Mouse (Mus musculus) embryonic facial prominence, embryonic 14.5 days (tissue): ENCODE results near the gene Spatc1l. TPM values are rescaled to one million over a fixed set of nuclear protein-coding genes. Genes with fewer than 3 reads are reported as not detected.
A peak's percentile ranks its signal among the peaks of the same experiment; 100 is the strongest.

ENCODE experiments used
- ATAC-seq: fragments of 200-750 bp; cut with Nextera tagmentation; 2 replicates; pipeline ENCODE4 v1.8.0; 2017; ENCODE audit warnings: low read depth, moderate number of reproducible peaks, moderate TSS enrichment
- DNase-seq: peaks from one replicate; pipeline ENCODE4 v3.0.0-alpha.2; 2015; ENCODE audit warnings: low spot score
- H3K27ac ChIP-seq: fragments of 300-500 bp; sonication (generic); replicated peaks from 2 replicates; pipeline ENCODE4 v1.5.1; 2014; ENCODE audit warnings: low read depth, mild to moderate bottlenecking, low read length, moderate library complexity
- H3K27me3 ChIP-seq: fragments of 300-500 bp; sonication (generic); replicated peaks from 2 replicates; pipeline ENCODE4 v1.6.1; 2014; ENCODE audit warnings: low read length; ENCODE audit not compliant: control insufficient read depth, insufficient read depth
- H3K36me3 ChIP-seq: fragments of 300-500 bp; sonication (generic); 2 replicates; pipeline ENCODE4 v1.6.1; 2014; ENCODE audit warnings: low read length, mixed read lengths; ENCODE audit not compliant: control insufficient read depth, insufficient read depth
- H3K4me1 ChIP-seq: fragments of 300-500 bp; sonication (generic); 2 replicates; pipeline ENCODE4 v1.6.1; 2014; ENCODE audit warnings: antibody characterized with exemption, low read length; ENCODE audit not compliant: control insufficient read depth, insufficient read depth
- H3K4me2 ChIP-seq: fragments of 300-500 bp; sonication (generic); 2 replicates; pipeline ENCODE4 v1.6.1; 2014; ENCODE audit warnings: low read depth, mild to moderate bottlenecking, low read length, moderate library complexity, mixed read lengths
- H3K4me3 ChIP-seq: fragments of 300-500 bp; sonication (generic); 2 replicates; pipeline ENCODE4 v1.5.1; 2014; ENCODE audit warnings: low read depth, mild to moderate bottlenecking, low read length
- H3K9ac ChIP-seq: fragments of 300-500 bp; sonication (generic); 2 replicates; pipeline ENCODE4 v1.6.1; 2014; ENCODE audit warnings: low read depth, mild to moderate bottlenecking, low read length, moderate library complexity, mixed read lengths
- H3K9me3 ChIP-seq: fragments of 300-500 bp; sonication (generic); 2 replicates; pipeline ENCODE4 v1.6.1; 2016; ENCODE audit warnings: low read length; ENCODE audit not compliant: control insufficient read depth
- WGBS: fragments of 180-500 bp; shearing (Covaris S2); extraction: QIAGEN DNeasy Blood & Tissue Kit; methylation state at CpG from one replicate; pipeline ENCODE4 v1.1.7; 2014; 5-methylcytosine and 5-hydroxymethylcytosine counted together
- polyA plus RNA-seq: library from polyadenylated mRNA; unstranded; fragments of >200 nt; fragmentation: Nextera tagmentation; extraction: Ambion mirVana; gene quantifications from 2 replicates; pipeline ENCODE4 v1.2.1, GENCODE M21; 2014

Gene Spatc1l
- polyA plus RNA-seq, 1 experiment from 2014 or later = not detected

- 89% methylated on average over 3 of the region's 3 CpGs for WGBS
Observed at GRCm38 (mm10) chr10:76575374-76575773, 13.3 kb downstream of the Spatc1l start, which contains the start of gene Ftcd. Ftcd (plus strand) TSS chr10:76575648.

DNA sequence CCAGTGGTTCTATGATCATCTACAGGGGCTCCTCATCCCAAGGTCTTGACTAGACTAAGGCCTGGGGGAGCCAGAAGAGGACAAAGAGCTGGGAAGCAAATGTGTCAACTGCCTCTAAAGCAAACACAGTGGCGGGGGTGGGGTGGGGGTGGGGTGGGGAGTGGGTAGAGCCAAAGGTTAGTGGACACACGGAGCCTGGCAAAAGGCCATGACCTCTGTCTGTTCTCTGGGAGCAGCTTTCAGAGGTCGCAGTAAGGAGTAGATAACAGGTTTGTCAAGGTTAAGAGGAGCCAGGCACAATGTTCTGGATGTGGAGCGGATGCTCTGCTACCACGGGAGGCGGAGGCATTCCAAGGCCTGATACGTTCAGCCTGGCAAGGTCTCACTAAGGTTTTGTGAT is 14.8 kb downstream of the Spatc1l start:
- H3K9me3 ChIP-seq = no peaks in the 10 kb centered on the region
- DNase-seq (no peak), ATAC-seq (no peak)
- no peaks in the 10 kb centered on the region for H3K4me1 ChIP-seq
- H3K36me3 ChIP-seq = no peaks in the 10 kb centered on the region
- no peak overlapping the region for H3K4me3 ChIP-seq
- no peak overlapping the region for H3K27ac ChIP-seq
- 67% methylated on average over 7 of the region's 7 CpGs for WGBS
- no peak overlapping the region for H3K9ac ChIP-seq
- no peaks in the 10 kb centered on the region for H3K27me3 ChIP-seq
- no peak overlapping the region for H3K4me2 ChIP-seq

More at GRCm38 (mm10) chr10:76575374-76575773, 13.3 kb downstream of the Spatc1l start, which contains the start of gene Ftcd:
- Histone ChIP-seq H3K9ac (no peak within 1 kb of the TSS), H3K27ac (no peak within 1 kb of the TSS), H3K27me3 (no peaks in the 10 kb centered on the region), H3K9me3 (no peaks in the 10 kb centered on the region), H3K36me3 (no peaks in the 10 kb centered on the region), H3K4me1 (no peaks in the 10 kb centered on the region), H3K4me2 (no peak within 1 kb of the TSS), H3K4me3 (no peak within 1 kb of the TSS)
- no peak for ATAC-seq
- DNase-seq = no peak

DNA sequence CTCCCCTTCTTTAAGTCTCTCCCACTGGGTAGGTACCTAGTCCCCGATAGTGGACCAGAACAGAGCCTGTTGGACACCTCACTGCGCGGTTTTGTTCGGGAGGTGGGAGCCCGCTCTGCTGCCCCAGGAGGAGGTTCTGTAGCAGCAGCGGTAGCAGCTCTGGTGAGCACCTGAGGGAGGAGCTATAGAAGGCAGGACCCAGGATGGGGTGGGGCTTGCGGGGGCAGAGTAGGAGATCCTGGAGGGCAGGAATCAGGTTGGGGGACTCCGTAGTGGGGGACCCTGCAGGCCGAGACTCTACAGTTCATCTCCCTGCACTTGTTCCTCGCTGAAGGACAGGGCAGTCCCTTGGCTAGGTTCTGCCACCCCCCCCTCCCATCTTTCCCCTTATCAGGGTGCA is 22.1 kb downstream of the Spatc1l start:
- H3K4me3 ChIP-seq = no peak overlapping the region
- H3K4me1 ChIP-seq = no peaks in the 10 kb centered on the region
- H3K9ac ChIP-seq = peak overlapping the region; percentile 38; the same call in 1 of the 2 replicates
- ATAC-seq (no peak), DNase-seq (no peak)
- H3K4me2 ChIP-seq = peak overlapping the region; percentile 38
- WGBS = 13% methylated on average over 9 of the region's 10 CpGs
- H3K27me3 ChIP-seq = no peaks in the 10 kb centered on the region
- H3K9me3 ChIP-seq = no peaks in the 10 kb centered on the region
- no peak overlapping the region for H3K27ac ChIP-seq
- H3K36me3 ChIP-seq = no peaks in the 10 kb centered on the region

GRCm38 (mm10) chr10:76586190-76586589 is 24.1 kb downstream of the Spatc1l start:
- WGBS = 26% methylated on average over 1 of the region's 1 CpGs
- Histone ChIP-seq H3K4me1 (no peaks in the 10 kb centered on the region), H3K4me2 (no peak overlapping the region), H3K27me3 (no peaks in the 10 kb centered on the region), H3K27ac (no peak overlapping the region), H3K9me3 (no peaks in the 10 kb centered on the region), H3K9ac (no peak overlapping the region), H3K4me3 (no peak overlapping the region), H3K36me3 (no peaks in the 10 kb centered on the region)
- DNase-seq (no peak), ATAC-seq (no peak)

DNA sequence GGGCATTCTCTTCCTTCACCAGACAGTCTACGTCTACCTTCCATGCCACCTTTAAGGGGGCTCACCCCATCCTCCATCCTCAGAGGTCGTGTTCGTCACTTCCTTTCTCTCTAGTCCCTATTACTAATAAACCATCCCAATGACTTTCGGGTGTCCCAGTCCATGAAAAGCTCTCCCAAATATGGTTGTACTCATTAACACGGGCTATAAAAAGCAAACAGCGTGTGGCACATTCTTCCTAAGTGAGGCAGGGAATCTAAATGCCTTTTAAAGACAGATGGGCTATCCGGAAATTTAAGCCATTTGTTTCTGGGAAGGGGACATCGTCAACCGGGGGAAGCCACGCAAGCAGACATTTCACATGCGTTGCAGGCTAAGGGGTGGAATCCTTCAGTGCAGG is 28.1 kb downstream of the Spatc1l start:
- no peaks in the 10 kb centered on the region for H3K9me3 ChIP-seq
- no peak overlapping the region for H3K9ac ChIP-seq
- H3K4me2 ChIP-seq = no peak overlapping the region
- H3K27me3 ChIP-seq = no peaks in the 10 kb centered on the region
- no peaks in the 10 kb centered on the region for H3K4me1 ChIP-seq
- 80% methylated on average over 11 of the region's 11 CpGs for WGBS
- DNase-seq (no peak), ATAC-seq (no peak)
- H3K4me3 ChIP-seq = no peak overlapping the region
- no peaks in the 10 kb centered on the region for H3K36me3 ChIP-seq
- no peak overlapping the region for H3K27ac ChIP-seq

GRCm38 (mm10) chr10:76596338-76596737 is 34.3 kb downstream of the Spatc1l start:
- no peaks in the 10 kb centered on the region for H3K9me3 ChIP-seq
- ATAC-seq = no peak

DNA sequence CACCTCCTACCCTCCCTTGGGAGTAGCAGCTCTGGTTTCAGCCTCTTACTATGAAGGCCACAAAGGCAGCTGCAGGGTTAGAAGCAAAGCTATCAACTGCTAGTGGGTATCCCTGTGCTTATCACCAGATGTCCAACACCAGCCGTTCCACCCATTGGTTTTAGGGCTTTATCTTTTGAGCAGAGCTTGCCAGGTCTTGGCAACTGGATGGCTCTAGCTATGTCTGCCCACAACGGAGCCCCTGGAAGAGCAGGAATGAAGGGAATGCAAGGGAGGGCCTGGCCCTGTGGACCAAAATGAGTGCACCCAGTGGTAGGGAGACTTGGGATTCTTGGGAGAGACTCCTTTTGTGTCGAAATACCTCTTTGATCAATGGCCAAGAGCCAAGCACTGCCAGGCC is 40.6 kb downstream of the Spatc1l start:
- WGBS = 81% methylated on average over 3 of the region's 3 CpGs
- H3K36me3 ChIP-seq = peaks cover 79% of the 10 kb centered on the region

More at GRCm38 (mm10) chr10:76596338-76596737, 34.3 kb downstream of the Spatc1l start:
- Histone ChIP-seq H3K4me1 (no peaks in the 10 kb centered on the region), H3K27ac (no peak overlapping the region), H3K27me3 (no peaks in the 10 kb centered on the region), H3K36me3 (peaks cover 32% of the 10 kb centered on the region), H3K9ac (no peak overlapping the region), H3K4me2 (no peak overlapping the region), H3K4me3 (no peak overlapping the region)
- DNase-seq = no peak
- WGBS = 90% methylated on average over 31 of the region's 31 CpGs

DNA sequence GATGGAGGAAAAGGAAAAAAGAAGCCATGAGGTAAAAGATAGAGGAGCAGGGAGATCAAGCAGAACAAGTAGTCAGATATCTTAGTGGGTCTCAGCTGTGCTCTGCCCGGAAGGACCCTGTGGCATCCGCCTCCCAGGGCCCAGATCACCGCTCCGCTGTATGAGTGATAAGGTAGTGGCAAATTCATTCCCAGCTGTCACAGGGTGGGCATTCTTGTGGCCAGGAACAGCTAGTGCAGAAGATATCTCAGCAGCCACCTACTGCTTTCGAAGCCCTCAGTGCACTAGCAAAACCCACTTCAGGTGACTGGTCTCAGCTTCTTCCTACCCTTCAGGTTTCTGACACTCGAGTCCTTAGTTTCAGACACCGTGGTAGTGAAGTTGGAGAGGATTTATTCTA is 50.4 kb downstream of the Spatc1l start:
- 88% methylated on average over 7 of the region's 7 CpGs for WGBS
- DNase-seq = no peak
- H3K4me2 ChIP-seq = no peak overlapping the region
- H3K27ac ChIP-seq = no peak overlapping the region
- no peak for ATAC-seq
- H3K4me3 ChIP-seq = no peak overlapping the region
- no peaks in the 10 kb centered on the region for H3K27me3 ChIP-seq
- H3K9ac ChIP-seq = no peak overlapping the region
- no peaks in the 10 kb centered on the region for H3K4me1 ChIP-seq
- H3K36me3 ChIP-seq = peaks cover 81% of the 10 kb centered on the region
- no peaks in the 10 kb centered on the region for H3K9me3 ChIP-seq

More for the DNA sequence above, 40.6 kb downstream of the Spatc1l start:
- no peak overlapping the region for H3K4me2 ChIP-seq
- no peak overlapping the region for H3K27ac ChIP-seq
- no peak for ATAC-seq
- no peak for DNase-seq
- H3K4me3 ChIP-seq = no peak overlapping the region
- no peak overlapping the region for H3K9ac ChIP-seq
- no peaks in the 10 kb centered on the region for H3K9me3 ChIP-seq
- no peaks in the 10 kb centered on the region for H3K4me1 ChIP-seq
- H3K27me3 ChIP-seq = no peaks in the 10 kb centered on the region
